ENCODE assay signal across 21 mouse cellular contexts in genomic region chr19:4744026-4744425, GRCm38 (mm10). TPM values are rescaled to one million over a fixed set of nuclear protein-coding genes. Genes with fewer than 3 reads are reported as not detected.
"Had no signal": no experiment of that assay in that cellular context is flagged by ENCODE, and none has a peak within 500 bp of the region (broad histone marks: within the 10 kb centered on the region; RNA-seq: fewer than 3 reads in every experiment).

No protein-coding gene starts in this region.

- H3K4me3 ChIP-seq: limb, embryonic 10.5 days; limb, embryonic 13.5 days; liver, embryonic 12.5 days; liver, embryonic 15.5 days; lung, embryonic 15.5 days; megakaryocyte, embryonic 14.5 days; midbrain, embryonic 10.5 days; midbrain, embryonic 13.5 days; myocyte; neural tube, embryonic 13.5 days had no signal

- H3K27me3 ChIP-seq: limb, embryonic 13.5 days; liver, embryonic 12.5 days; liver, embryonic 15.5 days; lung, embryonic 15.5 days; midbrain, embryonic 13.5 days; neural tube, embryonic 13.5 days had no signal

- H3K4me1 ChIP-seq: limb, embryonic 10.5 days; liver, embryonic 12.5 days; liver, embryonic 15.5 days; midbrain, embryonic 10.5 days; midbrain, embryonic 13.5 days; neural tube, embryonic 13.5 days had no signal

- H3K27ac ChIP-seq: limb, embryonic 10.5 days; limb, embryonic 13.5 days; liver, embryonic 12.5 days; liver, embryonic 15.5 days; lung, embryonic 15.5 days; midbrain, embryonic 10.5 days; midbrain, embryonic 13.5 days; neural tube, embryonic 13.5 days had no signal

- H3K9ac ChIP-seq: liver, embryonic 12.5 days; liver, embryonic 15.5 days; lung, embryonic 15.5 days; midbrain, embryonic 13.5 days; neural tube, embryonic 13.5 days had no signal

- DNase-seq: kidney, adult 18-20 months; layer of hippocampus, postnatal 36 days; liver; lung, adult 18-20 months; right cerebral cortex, adult 18-20 months; right cerebral cortex, postnatal 14 days had no signal

- ATAC-seq: intestine, embryonic 16.5 days; liver, embryonic 12.5 days; midbrain, embryonic 13.5 days; midbrain, embryonic 16.5 days had no signal

- H3K4me2 ChIP-seq: limb, embryonic 13.5 days; liver, embryonic 12.5 days; liver, embryonic 15.5 days; lung, embryonic 15.5 days; midbrain, embryonic 13.5 days; neural tube, embryonic 13.5 days had no signal

- H3K36me3 ChIP-seq: liver, embryonic 12.5 days; liver, embryonic 15.5 days; lung, embryonic 15.5 days had no signal

- H3K9me3 ChIP-seq: limb, embryonic 10.5 days; limb, embryonic 13.5 days; liver, embryonic 12.5 days; liver, embryonic 15.5 days; lung, embryonic 15.5 days; megakaryocyte, embryonic 14.5 days; midbrain, embryonic 10.5 days; midbrain, embryonic 13.5 days; neural tube, embryonic 13.5 days had no signal

RNA-seq across cellular contexts. Expression of gene Sptbn2, which starts 33.1 kb away (rescaled TPM):
- total RNA-seq: monocyte, adult 5-6 weeks; neutrophil, adult 5-6 weeks had no signal

RNA-seq across cellular contexts. Expression of gene Gm960, which starts 45.6 kb away (rescaled TPM):
- total RNA-seq: monocyte, adult 5-6 weeks; neutrophil, adult 5-6 weeks had no signal
- polyA plus RNA-seq: spleen, adult 2 months had no signal
